Mouse (Mus musculus) midbrain, postnatal 0 days (tissue): ENCODE results near the gene Aldh9a1. TPM values are rescaled to one million over a fixed set of nuclear protein-coding genes. Genes with fewer than 3 reads are reported as not detected.

ENCODE experiments used
- ATAC-seq: fragments of 200-750 bp; cut with Nextera tagmentation; 2 replicates; pipeline ENCODE4 v1.8.0; 2017; ENCODE audit warnings: moderate number of reproducible peaks, mild to moderate bottlenecking, moderate TSS enrichment, moderate library complexity; ENCODE audit not compliant: low FRiP score
- DNase-seq: peaks from one replicate; pipeline ENCODE4 v3.0.0-alpha.2; 2015; ENCODE audit warnings: low spot score
- H3K27ac ChIP-seq: fragments of 300-500 bp; sonication (generic); 2 replicates; pipeline ENCODE4 v1.5.1; 2014; ENCODE audit warnings: low read depth, mild to moderate bottlenecking, low read length, mixed read lengths
- H3K27me3 ChIP-seq: fragments of 300-500 bp; sonication (generic); 2 replicates; pipeline ENCODE4 v1.6.1; 2014; ENCODE audit warnings: low read length, control low read depth, mixed read lengths; ENCODE audit not compliant: insufficient read depth
- H3K36me3 ChIP-seq: fragments of 300-500 bp; sonication (generic); 2 replicates; pipeline ENCODE4 v1.6.1; 2014; ENCODE audit warnings: low read length, control low read depth, mixed read lengths; ENCODE audit not compliant: insufficient read depth
- H3K4me1 ChIP-seq: fragments of 300-500 bp; sonication (generic); 2 replicates; pipeline ENCODE4 v1.6.1; 2014; ENCODE audit warnings: mild to moderate bottlenecking, control low read depth, antibody characterized with exemption, low read length, mixed read lengths; ENCODE audit not compliant: insufficient read depth
- H3K4me2 ChIP-seq: fragments of 300-500 bp; sonication (generic); 2 replicates; pipeline ENCODE4 v1.6.1; 2014; ENCODE audit warnings: low read depth, mild to moderate bottlenecking, low read length, mixed read lengths; ENCODE audit not compliant: poor library complexity, severe bottlenecking
- H3K4me3 ChIP-seq: fragments of 300-500 bp; sonication (generic); 2 replicates; pipeline ENCODE4 v1.5.1; 2014; ENCODE audit warnings: low read depth, mild to moderate bottlenecking, low read length, moderate library complexity
- H3K9ac ChIP-seq: fragments of 300-500 bp; sonication (generic); replicated peaks from 2 replicates; pipeline ENCODE4 v1.6.1; 2014; ENCODE audit warnings: mild to moderate bottlenecking, low read length, moderate library complexity, mixed read lengths; ENCODE audit not compliant: poor library complexity, severe bottlenecking
- H3K9me3 ChIP-seq: fragments of 300-500 bp; sonication (generic); 2 replicates; pipeline ENCODE4 v1.6.1; 2016; ENCODE audit warnings: low read length, control low read depth
- CTCF ChIP-seq: IDR thresholded peaks from 2 replicates; pipeline ENCODE4 v1.5.1; 2016; ENCODE audit warnings: antibody characterized with exemption, mild to moderate bottlenecking
- WGBS: fragments of 180-500 bp; shearing (Covaris S2); extraction: QIAGEN DNeasy Blood & Tissue Kit; methylation state at CpG from one replicate; pipeline ENCODE4 v1.1.7; 2014; 5-methylcytosine and 5-hydroxymethylcytosine counted together
- polyA plus RNA-seq: library from polyadenylated mRNA; unstranded; fragments of >200 nt; fragmentation: Nextera tagmentation; extraction: Ambion mirVana; gene quantifications from 2 replicates; pipeline ENCODE4 v1.2.1, GENCODE M21; 2015
- total RNA-seq: library from RNA; depleted of rRNA; stranded (reverse); fragments of >200 nt; gene quantifications from 2 replicates; pipeline ENCODE4 v1.2.3, GENCODE M21; 2014

Aldh9a1 gene
- total and polyA plus RNA-seq, 2 experiments from 2014 or later, result 12.3 to 41.5 TPM

DNA sequence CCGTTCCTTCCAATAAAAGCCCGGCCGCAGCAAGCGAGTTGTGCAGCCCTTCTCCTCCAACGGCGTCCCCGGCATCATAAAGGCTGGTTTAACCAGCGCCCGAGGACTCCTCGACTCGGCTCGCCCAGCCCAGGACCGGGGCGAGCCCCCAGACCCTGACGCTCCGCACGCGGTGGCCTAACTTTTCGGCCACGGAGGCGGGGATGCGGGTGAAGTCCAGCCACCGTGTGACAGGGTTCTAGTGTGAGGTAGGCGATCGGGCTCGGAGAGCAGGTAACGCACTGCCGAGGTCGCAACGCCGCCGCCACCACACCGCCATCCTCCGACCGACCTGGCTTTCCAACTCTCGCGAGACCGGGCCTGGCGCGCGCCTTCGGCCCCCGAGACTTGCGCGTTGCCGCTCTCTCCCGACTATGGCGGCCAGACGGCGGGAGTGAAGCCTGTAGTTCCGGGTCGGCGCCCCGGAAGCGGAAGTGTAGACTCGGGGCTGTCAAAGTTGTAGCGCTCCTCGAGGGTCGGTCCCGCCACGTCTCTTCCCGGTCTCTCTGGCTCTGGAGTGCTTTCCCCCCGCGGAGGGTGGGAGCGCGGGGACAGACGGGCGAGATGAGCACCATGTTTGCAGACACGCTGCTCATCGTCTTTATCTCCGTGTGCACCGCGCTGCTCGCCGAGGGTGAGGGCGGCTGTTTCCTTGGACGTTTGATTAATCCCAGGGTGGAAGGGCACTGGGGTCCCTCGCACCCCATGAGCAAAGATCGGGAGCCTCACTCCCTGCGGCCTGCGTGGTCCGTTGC, 41.3 kb upstream of the Aldh9a1 start, which contains the start of gene Tmco1:
Tmco1 (plus strand) TSS at position 118 of the 794 bp plus-strand sequence.
- Histone ChIP-seq H3K9me3 (no peaks in the 10 kb centered on the region), H3K36me3 (peaks cover 3% of the 10 kb centered on the region), H3K4me1 (no peaks in the 10 kb centered on the region; the same call in 1 of the 2 replicates), H3K9ac (peak within 1 kb of the TSS; percentile 95), H3K4me2 (peak within 1 kb of the TSS; percentile 81), H3K27ac (peak within 1 kb of the TSS; percentile 96), H3K4me3 (peak within 1 kb of the TSS; percentile 77), H3K27me3 (no peaks in the 10 kb centered on the region)
- DNase-seq, result peak; percentile 98
- peak; percentile 98 for ATAC-seq
- TF ChIP-seq CTCF, result peak; percentile 47
- under 1% methylated on average over 74 of the region's 82 CpGs for WGBS

GRCm38 (mm10) chr1:167312367-167312766, 37.4 kb upstream of the Aldh9a1 start:
- Histone ChIP-seq H3K4me3 (no peak overlapping the region), H3K27ac (no peak overlapping the region), H3K9ac (no peak overlapping the region), H3K9me3 (no peaks in the 10 kb centered on the region), H3K27me3 (no peaks in the 10 kb centered on the region), H3K36me3 (peaks cover 4% of the 10 kb centered on the region), H3K4me2 (no peak overlapping the region), H3K4me1 (no peaks in the 10 kb centered on the region; the same call in 1 of the 2 replicates)
- ATAC-seq (no peak), DNase-seq (no peak)
- TF ChIP-seq CTCF, result no peak

GRCm38 (mm10) chr1:167313220-167313619, 36.6 kb upstream of the Aldh9a1 start:
- ATAC-seq, result no peak
- H3K27ac ChIP-seq, result no peak overlapping the region
- DNase-seq, result no peak
- H3K9me3 ChIP-seq, result no peaks in the 10 kb centered on the region
- H3K4me3 ChIP-seq, result no peak overlapping the region
- 92% methylated on average over 4 of the region's 4 CpGs for WGBS
- H3K27me3 ChIP-seq, result no peaks in the 10 kb centered on the region
- no peak overlapping the region for H3K4me2 ChIP-seq
- H3K36me3 ChIP-seq, result peaks cover 6% of the 10 kb centered on the region
- H3K4me1 ChIP-seq, result no peaks in the 10 kb centered on the region; the same call in 1 of the 2 replicates
- TF ChIP-seq CTCF, result peak; percentile 54
- no peak overlapping the region for H3K9ac ChIP-seq

GRCm38 (mm10) chr1:167321691-167322090, 28.1 kb upstream of the Aldh9a1 start:
- no peak for DNase-seq
- Histone ChIP-seq H3K4me3 (no peak overlapping the region), H3K36me3 (peaks cover 26% of the 10 kb centered on the region), H3K27ac (no peak overlapping the region), H3K9ac (no peak overlapping the region), H3K4me1 (no peaks in the 10 kb centered on the region), H3K9me3 (no peaks in the 10 kb centered on the region), H3K4me2 (no peak overlapping the region), H3K27me3 (no peaks in the 10 kb centered on the region)
- TF ChIP-seq CTCF, result no peak
- WGBS, result over 99% methylated on average over 6 of the region's 6 CpGs
- no peak for ATAC-seq

- no peak for TF ChIP-seq CTCF
- Histone ChIP-seq H3K9me3 (no peaks in the 10 kb centered on the region), H3K27me3 (no peaks in the 10 kb centered on the region), H3K4me2 (no peak overlapping the region), H3K9ac (no peak overlapping the region), H3K36me3 (peaks cover 33% of the 10 kb centered on the region), H3K27ac (no peak overlapping the region), H3K4me1 (no peaks in the 10 kb centered on the region), H3K4me3 (no peak overlapping the region)
- no peak for ATAC-seq
- 87% methylated on average over 6 of the region's 6 CpGs for WGBS
- no peak for DNase-seq
Observed at GRCm38 (mm10) chr1:167328776-167329175, 21.0 kb upstream of the Aldh9a1 start.

DNA sequence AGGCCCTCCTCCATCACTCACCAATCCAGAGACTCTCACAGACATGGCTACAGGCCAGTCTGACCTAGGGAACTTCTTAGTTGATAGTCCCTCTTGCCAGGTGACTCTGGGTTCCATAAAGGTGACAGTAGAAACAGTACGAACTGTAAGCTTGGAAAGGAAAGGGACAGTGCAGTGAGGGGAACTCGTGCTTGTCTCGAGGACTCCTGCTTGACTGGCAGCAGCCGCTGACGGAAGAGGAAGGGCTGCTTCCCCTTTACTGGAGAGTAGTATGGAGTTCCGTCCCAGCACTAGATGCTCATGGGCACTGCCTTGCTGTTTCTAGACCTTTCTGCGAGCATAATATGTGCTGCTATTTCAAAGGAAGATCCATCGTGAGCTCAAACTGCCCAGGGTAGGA, 18.7 kb upstream of the Aldh9a1 start:
- no peak for DNase-seq
- no peaks in the 10 kb centered on the region for H3K9me3 ChIP-seq
- no peak overlapping the region for H3K4me3 ChIP-seq
- no peak for TF ChIP-seq CTCF
- H3K36me3 ChIP-seq, result peaks cover 27% of the 10 kb centered on the region
- no peak overlapping the region for H3K9ac ChIP-seq
- no peaks in the 10 kb centered on the region for H3K27me3 ChIP-seq
- no peak overlapping the region for H3K27ac ChIP-seq
- 91% methylated on average over 8 of the region's 8 CpGs for WGBS
- no peak overlapping the region for H3K4me2 ChIP-seq
- no peaks in the 10 kb centered on the region for H3K4me1 ChIP-seq
- ATAC-seq, result no peak
